Mouse (Mus musculus): ENCODE measurements around the gene Dpy30. TPM values are rescaled to one million over a fixed set of nuclear protein-coding genes. Genes with fewer than 3 reads are reported as not detected.

Dpy30 gene
- polyA plus RNA-seq, 1 experiment = 17.8 TPM

GRCm38 (mm10) chr17:74264333-74265155 is 59.2 kb downstream of the Dpy30 start:
- Histone ChIP-seq H3K27ac (ENCODE audit: insufficient read depth, low read depth, low read length) (no peak overlapping the region), H3K4me3 (ENCODE audit: low read depth, low read length) (no peak overlapping the region), H3K4me1 (ENCODE audit: control insufficient read depth, insufficient read depth, insufficient read length, low read length) (peaks cover 4% of the 10 kb centered on the region; the same call in 1 of the 2 replicates), H3K27me3 (ENCODE audit: control insufficient read depth, insufficient read depth, low read length) (no peaks in the 10 kb centered on the region), H3K36me3 (ENCODE audit: control insufficient read depth, insufficient read depth, low read length) (no peaks in the 10 kb centered on the region)
- no peak for TF ChIP-seq CTCF (IDR thresholded peaks at IDR 0.05; ENCODE audit: extremely low read depth, insufficient read length, insufficient replicate concordance, low read depth, low read length)
- no peak for TF ChIP-seq POLR2A (IDR thresholded peaks at IDR 0.05; ENCODE audit: low read depth, low read length)
- 57% methylated on average over 3 of the region's 3 CpGs for WGBS

- WGBS = 81% methylated on average over 3 of the region's 3 CpGs
- H3K27ac ChIP-seq (ENCODE audit: insufficient read depth, low read depth, low read length) = no peak overlapping the region
- H3K4me3 ChIP-seq (ENCODE audit: low read depth, low read length) = no peak overlapping the region
- TF ChIP-seq POLR2A (IDR thresholded peaks at IDR 0.05; ENCODE audit: low read depth, low read length) (no peak), CTCF (IDR thresholded peaks at IDR 0.05; ENCODE audit: extremely low read depth, insufficient read length, insufficient replicate concordance, low read depth, low read length) (no peak)
- no peaks in the 10 kb centered on the region for H3K27me3 ChIP-seq (ENCODE audit: control insufficient read depth, insufficient read depth, low read length)
- H3K36me3 ChIP-seq (ENCODE audit: control insufficient read depth, insufficient read depth, low read length) = 0 out of 2 replicates have a peak, but pooled peaks cover under 1% of the 10 kb centered on the region
- peaks cover 4% of the 10 kb centered on the region; the same call in 1 of the 2 replicates for H3K4me1 ChIP-seq (ENCODE audit: control insufficient read depth, insufficient read depth, insufficient read length, low read length)
These were observed 61.3 kb downstream of the Dpy30 start for GRCm38 (mm10) chr17:74262415-74262814.

Other genes starting within 250 kb of the Dpy30 start
- 11.0 and 11.6 TPM in 2 replicates for gene Memo1, start 28.4 kb downstream of the Dpy30 start, polyA plus RNA-seq (2012; rRNA removed)
- 3.6 and 7.0 TPM in 2 replicates for gene Spast, start 15.0 kb upstream of the Dpy30 start, polyA plus RNA-seq (2012; rRNA removed)
- gene Slc30a6, start 71.7 kb upstream of the Dpy30 start, polyA plus RNA-seq (2012; rRNA removed) = 9.6 and 14.6 TPM in 2 replicates
- 4.2 and 6.9 TPM in 2 replicates for gene Nlrc4, start 135.2 kb upstream of the Dpy30 start, polyA plus RNA-seq (2012; rRNA removed)
- gene Yipf4, start 165.5 kb upstream of the Dpy30 start, polyA plus RNA-seq (2012; rRNA removed) = 83.8 and 179 TPM in 2 replicates
- gene Birc6, start 204.4 kb upstream of the Dpy30 start, polyA plus RNA-seq (2012; rRNA removed) = 31.8 and 80.8 TPM in 2 replicates

Measured in small intestine, adult 2 months (tissue).